Mouse (Mus musculus): ENCODE results near the gene Olfr324. TPM values are rescaled to one million over a fixed set of nuclear protein-coding genes. Genes with fewer than 3 reads are reported as not detected.

The Olfr324 gene
- polyA plus RNA-seq (2015; fragmentation: Nextera tagmentation; extraction: Ambion mirVana): not detected in 2 replicates

DNA sequence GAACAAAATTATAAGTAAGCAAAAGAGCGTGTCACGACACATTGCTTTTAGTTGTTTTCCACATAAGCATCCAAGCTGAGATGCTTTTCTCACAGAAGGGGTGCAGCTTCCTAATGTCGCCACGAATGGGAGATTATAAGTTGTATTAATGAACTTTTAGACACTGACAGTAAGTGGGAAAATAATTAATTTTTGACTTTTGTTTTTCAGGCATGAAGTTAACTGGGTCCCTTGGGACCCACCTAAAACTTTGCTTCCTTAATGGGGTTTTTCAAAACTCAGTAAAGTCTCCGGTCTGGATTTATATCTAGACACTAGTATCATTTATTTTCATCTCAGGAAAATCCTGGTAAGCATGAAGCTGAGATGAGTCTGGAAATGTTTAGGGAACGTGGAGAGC, at the start of gene Olfr324:
Olfr324 (plus strand) TSS at position 301 of the 400 bp plus-strand sequence.
- no peak within 1 kb of the TSS for H3K9ac ChIP-seq
- ATAC-seq (ENCODE audit: insufficient number of reproducible peaks, insufficient read depth, low FRiP score, low TSS enrichment, low read depth): no peak
- H3K27ac ChIP-seq: no peak within 1 kb of the TSS
- no peaks in the 10 kb centered on the region for H3K36me3 ChIP-seq
- H3K27me3 ChIP-seq: no peaks in the 10 kb centered on the region
- H3K4me2 ChIP-seq: no peak within 1 kb of the TSS
- WGBS: 70% methylated on average over 6 of the region's 6 CpGs
- H3K4me1 ChIP-seq: no peaks in the 10 kb centered on the region
- no peaks in the 10 kb centered on the region for H3K9me3 ChIP-seq
- H3K4me3 ChIP-seq: no peak within 1 kb of the TSS

DNA sequence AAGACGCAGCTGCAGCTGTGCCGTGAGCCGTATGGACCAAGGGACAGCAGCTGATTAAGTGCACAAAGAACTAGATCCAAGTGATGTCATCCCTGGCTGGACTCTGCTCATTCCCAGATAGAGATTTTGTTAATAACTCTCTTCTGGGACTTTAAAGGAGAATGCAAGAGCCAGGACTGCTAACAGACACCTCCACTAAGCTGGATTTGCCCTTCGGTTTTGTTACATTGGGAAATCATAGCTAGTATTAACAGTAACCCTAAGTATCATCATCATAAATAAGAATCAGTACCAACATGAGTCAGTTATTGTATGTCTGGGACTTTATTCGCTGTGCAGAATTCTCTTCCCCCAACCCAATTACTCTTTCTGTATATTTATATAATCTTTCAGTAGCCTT, 48.6 kb upstream of the Olfr324 start, which contains the start of gene Olfr329-ps:
Olfr329-ps (minus strand) TSS at position 101 of the 400 bp plus-strand sequence.
- H3K9me3 ChIP-seq: no peaks in the 10 kb centered on the region
- no peak for ATAC-seq (ENCODE audit: insufficient number of reproducible peaks, insufficient read depth, low FRiP score, low TSS enrichment, low read depth)
- H3K9ac ChIP-seq: no peak within 1 kb of the TSS
- no peak within 1 kb of the TSS for H3K27ac ChIP-seq
- H3K4me3 ChIP-seq: no peak within 1 kb of the TSS
- no peaks in the 10 kb centered on the region for H3K4me1 ChIP-seq
- H3K36me3 ChIP-seq: no peaks in the 10 kb centered on the region
- 83% methylated on average over 5 of the region's 5 CpGs for WGBS
- no peaks in the 10 kb centered on the region for H3K27me3 ChIP-seq
- no peak within 1 kb of the TSS for H3K4me2 ChIP-seq

DNA sequence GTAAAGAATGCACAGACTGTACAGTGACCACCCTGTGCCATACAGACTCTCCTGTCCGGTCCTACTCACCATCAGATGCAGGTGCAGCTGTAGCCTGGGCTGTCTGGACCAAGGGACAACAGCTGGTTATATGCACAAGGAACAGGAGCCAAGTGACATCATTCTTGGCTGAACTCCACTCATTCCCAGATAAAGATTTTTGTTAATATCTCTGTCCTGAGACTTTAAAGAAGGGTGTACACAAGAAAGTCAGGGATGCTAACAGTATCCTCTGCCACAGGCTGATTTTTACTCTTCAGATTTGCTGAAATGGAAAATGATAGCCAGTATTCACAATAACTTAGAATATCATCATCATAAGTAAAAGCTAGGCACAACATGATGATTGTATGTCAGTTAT, 39.4 kb upstream of the Olfr324 start, which contains the start of gene Olfr328:
Olfr328 (minus strand) TSS at position 101 of the 400 bp plus-strand sequence.
- Histone ChIP-seq H3K27me3 (no peaks in the 10 kb centered on the region), H3K36me3 (no peaks in the 10 kb centered on the region), H3K4me3 (no peak within 1 kb of the TSS), H3K9ac (no peak within 1 kb of the TSS), H3K27ac (no peak within 1 kb of the TSS), H3K4me1 (no peaks in the 10 kb centered on the region), H3K9me3 (no peaks in the 10 kb centered on the region), H3K4me2 (no peak within 1 kb of the TSS)
- 88% methylated on average over 1 of the region's 1 CpGs for WGBS
- ATAC-seq (ENCODE audit: insufficient number of reproducible peaks, insufficient read depth, low FRiP score, low TSS enrichment, low read depth): no peak

DNA sequence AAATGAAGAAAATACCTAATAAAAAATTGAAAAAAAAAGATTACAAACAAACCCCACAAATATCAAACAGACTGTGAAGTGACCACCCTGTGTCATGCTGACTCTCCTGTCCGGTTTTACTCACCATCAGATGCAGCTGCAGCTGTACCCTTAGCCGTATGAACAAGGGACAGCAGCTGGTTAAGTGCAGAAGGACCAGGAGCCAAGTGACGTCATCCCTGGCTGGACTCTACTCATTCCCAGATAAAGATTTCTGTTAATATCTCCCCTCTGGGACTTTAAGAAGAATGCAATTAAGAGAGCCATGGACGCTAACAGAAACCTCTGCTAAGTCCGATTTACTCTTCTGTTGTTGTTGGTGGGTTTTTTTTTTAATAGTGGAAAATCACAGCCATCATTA, 24.5 kb upstream of the Olfr324 start, which contains the start of gene Olfr224:
Olfr224 (minus strand) TSS at position 149 of the 400 bp plus-strand sequence.
- Histone ChIP-seq H3K9me3 (no peaks in the 10 kb centered on the region), H3K9ac (no peak within 1 kb of the TSS), H3K4me2 (no peak within 1 kb of the TSS), H3K4me1 (no peaks in the 10 kb centered on the region), H3K27ac (no peak within 1 kb of the TSS), H3K36me3 (no peaks in the 10 kb centered on the region), H3K27me3 (no peaks in the 10 kb centered on the region), H3K4me3 (no peak within 1 kb of the TSS)
- no peak for ATAC-seq (ENCODE audit: insufficient number of reproducible peaks, insufficient read depth, low FRiP score, low TSS enrichment, low read depth)
- 75% methylated on average over 5 of the region's 5 CpGs for WGBS

DNA sequence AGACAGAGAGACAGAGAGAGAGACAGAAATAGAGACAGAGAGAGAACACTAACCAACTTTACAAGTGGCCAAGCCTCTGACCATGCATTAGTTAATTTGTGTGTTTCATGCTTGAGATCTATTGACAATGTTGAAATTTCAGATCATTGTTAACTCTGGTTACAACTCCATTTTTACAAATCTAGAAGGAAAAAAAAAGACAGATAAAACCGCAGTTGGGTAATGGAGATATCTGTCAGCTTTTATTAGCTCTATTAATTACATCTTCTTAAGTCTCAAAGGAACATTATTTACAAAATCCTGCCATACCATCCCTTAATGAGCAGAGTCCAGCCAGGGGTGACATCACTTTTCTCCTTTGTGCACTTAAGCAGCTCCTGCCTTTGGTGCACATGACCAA, 17.5 kb upstream of the Olfr324 start, which contains the start of gene Olfr325:
Olfr325 (plus strand) TSS at position 301 of the 400 bp plus-strand sequence.
- 0 out of 2 replicates have a peak, but pooled peaks cover 6% of the 10 kb centered on the region for H3K27me3 ChIP-seq
- H3K4me2 ChIP-seq: no peak within 1 kb of the TSS
- ATAC-seq (ENCODE audit: insufficient number of reproducible peaks, insufficient read depth, low FRiP score, low TSS enrichment, low read depth): no peak
- H3K27ac ChIP-seq: no peak within 1 kb of the TSS
- H3K9me3 ChIP-seq: no peaks in the 10 kb centered on the region
- 84% methylated on average over 1 of the region's 1 CpGs for WGBS
- no peaks in the 10 kb centered on the region for H3K36me3 ChIP-seq
- no peaks in the 10 kb centered on the region for H3K4me1 ChIP-seq
- no peak within 1 kb of the TSS for H3K4me3 ChIP-seq
- H3K9ac ChIP-seq: no peak within 1 kb of the TSS

DNA sequence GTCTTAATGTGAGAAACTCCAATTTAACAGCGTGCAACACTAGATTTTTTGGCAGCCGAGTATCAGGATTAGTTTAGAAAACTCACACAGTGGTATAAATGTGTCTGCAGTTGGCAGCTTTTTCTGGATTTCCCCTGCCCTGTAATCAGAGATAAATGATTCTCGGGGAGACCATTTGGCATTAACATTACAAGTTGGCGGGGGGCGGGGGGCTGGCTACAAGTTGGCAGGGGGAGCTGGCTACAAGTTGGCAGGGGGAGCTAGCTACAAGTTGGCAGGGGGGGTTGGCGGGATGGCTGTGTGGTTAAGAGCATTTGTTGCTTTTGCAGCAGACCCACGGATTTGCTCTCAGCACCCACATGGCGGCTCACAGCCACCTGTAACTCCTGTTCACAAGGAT, 16.3 kb upstream of the Olfr324 start:
- no peak for ATAC-seq (ENCODE audit: insufficient number of reproducible peaks, insufficient read depth, low FRiP score, low TSS enrichment, low read depth)
- H3K36me3 ChIP-seq: no peaks in the 10 kb centered on the region
- no peak overlapping the region for H3K4me2 ChIP-seq
- H3K27me3 ChIP-seq: 0 out of 2 replicates have a peak, but pooled peaks cover 6% of the 10 kb centered on the region
- H3K9ac ChIP-seq: no peak overlapping the region
- no peaks in the 10 kb centered on the region for H3K4me1 ChIP-seq
- no peak overlapping the region for H3K27ac ChIP-seq
- H3K4me3 ChIP-seq: no peak overlapping the region
- 75% methylated on average over 8 of the region's 8 CpGs for WGBS
- no peaks in the 10 kb centered on the region for H3K9me3 ChIP-seq

DNA sequence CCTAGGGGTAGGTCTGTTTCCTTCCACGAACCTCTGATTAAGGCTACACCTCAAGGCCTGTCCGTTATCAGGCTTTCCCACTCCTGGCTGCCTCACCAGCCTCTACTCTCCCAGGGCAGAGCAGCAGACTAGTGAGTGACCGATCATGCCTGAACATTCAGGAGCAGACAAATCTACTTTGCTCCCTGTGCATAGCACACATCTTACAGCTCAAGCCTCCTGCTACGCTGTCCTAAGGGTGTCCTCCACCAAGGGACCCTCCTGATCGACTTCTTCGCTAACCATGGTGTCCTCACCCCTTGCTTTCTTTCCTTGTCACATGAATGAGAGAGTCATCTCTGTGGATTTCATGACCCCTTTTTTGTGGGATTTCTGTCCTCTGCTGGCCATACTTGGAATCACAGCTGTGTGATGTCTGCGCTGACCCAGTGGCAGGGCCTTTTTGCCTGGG, 7.0 kb upstream of the Olfr324 start:
- WGBS: 71% methylated on average over 7 of the region's 7 CpGs
- Histone ChIP-seq H3K9ac (no peak overlapping the region), H3K4me3 (no peak overlapping the region), H3K27ac (no peak overlapping the region), H3K4me1 (no peaks in the 10 kb centered on the region), H3K4me2 (no peak overlapping the region), H3K27me3 (no peaks in the 10 kb centered on the region; the same call in 1 of the 2 replicates), H3K36me3 (no peaks in the 10 kb centered on the region), H3K9me3 (no peaks in the 10 kb centered on the region)
- no peak for ATAC-seq (ENCODE audit: insufficient number of reproducible peaks, insufficient read depth, low FRiP score, low TSS enrichment, low read depth)

DNA sequence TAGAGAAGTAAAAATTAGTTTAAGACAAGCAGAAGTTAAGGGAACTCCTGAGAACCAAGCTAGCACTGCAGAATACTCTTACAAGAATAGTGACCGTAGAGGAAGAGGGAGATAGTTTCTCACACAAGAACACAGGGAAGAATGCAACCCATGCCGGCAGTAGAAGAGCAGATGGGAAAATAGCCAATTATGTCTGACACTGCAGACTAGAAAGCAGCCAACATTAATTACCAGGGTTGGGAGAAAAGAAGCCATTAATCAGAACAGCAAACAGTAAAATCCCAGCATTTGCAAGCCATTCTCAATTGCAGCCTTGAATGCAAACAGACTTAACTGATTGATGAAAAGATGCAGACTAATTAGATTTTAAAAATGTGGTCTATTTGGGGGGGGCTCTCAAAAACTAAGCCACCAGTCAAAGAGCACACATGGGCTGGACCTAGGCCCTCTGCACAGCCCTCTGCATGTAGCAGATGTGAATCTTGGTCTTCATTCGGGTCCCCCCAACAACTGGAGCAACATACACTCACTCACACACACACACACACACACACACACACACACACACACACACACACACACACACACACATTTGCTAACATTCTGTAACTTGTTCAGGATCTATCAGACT, 6.2 kb upstream of the Olfr324 start:
- WGBS: 45% methylated on average over 3 of the region's 3 CpGs
- no peak overlapping the region for H3K9ac ChIP-seq
- H3K27ac ChIP-seq: no peak overlapping the region
- H3K4me3 ChIP-seq: no peak overlapping the region
- H3K9me3 ChIP-seq: no peaks in the 10 kb centered on the region
- H3K27me3 ChIP-seq: no peaks in the 10 kb centered on the region; the same call in 1 of the 2 replicates
- no peak for ATAC-seq (ENCODE audit: insufficient number of reproducible peaks, insufficient read depth, low FRiP score, low TSS enrichment, low read depth)
- H3K36me3 ChIP-seq: no peaks in the 10 kb centered on the region
- no peaks in the 10 kb centered on the region for H3K4me1 ChIP-seq
- no peak overlapping the region for H3K4me2 ChIP-seq

DNA sequence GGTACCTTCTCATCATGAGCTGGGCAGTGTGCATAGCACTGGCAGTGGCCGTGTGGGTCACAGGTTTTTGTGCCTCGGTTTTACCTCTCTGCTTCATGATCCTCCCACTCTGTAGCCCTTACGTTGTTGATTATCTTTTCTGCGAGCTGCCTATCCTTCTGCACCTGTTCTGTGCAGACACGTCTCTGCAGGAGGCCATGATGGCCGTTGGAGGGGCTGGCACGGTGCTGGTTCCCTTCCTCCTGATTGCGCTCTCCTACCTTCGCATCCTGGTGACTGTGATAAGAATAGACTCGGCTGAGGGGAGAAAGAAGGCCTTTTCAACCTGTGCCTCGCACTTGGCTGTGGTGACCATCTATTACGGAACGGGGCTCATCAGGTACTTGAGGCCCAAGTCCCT, 2.9 kb downstream of the Olfr324 start:
- Histone ChIP-seq H3K9ac (no peak overlapping the region), H3K27me3 (no peaks in the 10 kb centered on the region), H3K27ac (no peak overlapping the region), H3K36me3 (no peaks in the 10 kb centered on the region), H3K9me3 (no peaks in the 10 kb centered on the region), H3K4me2 (no peak overlapping the region), H3K4me1 (no peaks in the 10 kb centered on the region), H3K4me3 (no peak overlapping the region)
- no peak for ATAC-seq (ENCODE audit: insufficient number of reproducible peaks, insufficient read depth, low FRiP score, low TSS enrichment, low read depth)
- 86% methylated on average over 13 of the region's 13 CpGs for WGBS

DNA sequence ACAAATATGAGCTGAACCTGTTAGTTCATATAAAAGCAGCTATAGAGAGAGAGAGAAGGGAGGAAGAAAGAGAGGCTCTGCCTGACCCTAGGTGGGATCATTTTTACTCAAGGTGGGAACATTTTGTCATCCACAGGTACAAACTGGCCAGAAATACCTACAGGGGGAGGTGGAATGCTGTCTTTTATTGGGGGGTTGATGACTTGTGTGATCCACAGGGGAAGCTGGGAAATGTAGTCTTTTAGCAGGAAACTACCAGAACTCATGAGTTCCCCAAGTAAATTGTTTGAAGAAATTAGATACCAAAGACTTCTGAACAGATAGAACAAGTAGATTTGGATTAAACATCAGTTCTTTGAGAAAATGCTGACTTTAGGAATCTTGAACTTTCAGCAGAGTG, 7.1 kb downstream of the Olfr324 start:
- H3K27ac ChIP-seq: no peak overlapping the region
- H3K27me3 ChIP-seq: no peaks in the 10 kb centered on the region
- H3K9ac ChIP-seq: no peak overlapping the region
- no peak overlapping the region for H3K4me3 ChIP-seq
- no peak for ATAC-seq (ENCODE audit: insufficient number of reproducible peaks, insufficient read depth, low FRiP score, low TSS enrichment, low read depth)
- no peaks in the 10 kb centered on the region for H3K9me3 ChIP-seq
- H3K4me2 ChIP-seq: no peak overlapping the region
- H3K4me1 ChIP-seq: no peaks in the 10 kb centered on the region
- no peaks in the 10 kb centered on the region for H3K36me3 ChIP-seq

DNA sequence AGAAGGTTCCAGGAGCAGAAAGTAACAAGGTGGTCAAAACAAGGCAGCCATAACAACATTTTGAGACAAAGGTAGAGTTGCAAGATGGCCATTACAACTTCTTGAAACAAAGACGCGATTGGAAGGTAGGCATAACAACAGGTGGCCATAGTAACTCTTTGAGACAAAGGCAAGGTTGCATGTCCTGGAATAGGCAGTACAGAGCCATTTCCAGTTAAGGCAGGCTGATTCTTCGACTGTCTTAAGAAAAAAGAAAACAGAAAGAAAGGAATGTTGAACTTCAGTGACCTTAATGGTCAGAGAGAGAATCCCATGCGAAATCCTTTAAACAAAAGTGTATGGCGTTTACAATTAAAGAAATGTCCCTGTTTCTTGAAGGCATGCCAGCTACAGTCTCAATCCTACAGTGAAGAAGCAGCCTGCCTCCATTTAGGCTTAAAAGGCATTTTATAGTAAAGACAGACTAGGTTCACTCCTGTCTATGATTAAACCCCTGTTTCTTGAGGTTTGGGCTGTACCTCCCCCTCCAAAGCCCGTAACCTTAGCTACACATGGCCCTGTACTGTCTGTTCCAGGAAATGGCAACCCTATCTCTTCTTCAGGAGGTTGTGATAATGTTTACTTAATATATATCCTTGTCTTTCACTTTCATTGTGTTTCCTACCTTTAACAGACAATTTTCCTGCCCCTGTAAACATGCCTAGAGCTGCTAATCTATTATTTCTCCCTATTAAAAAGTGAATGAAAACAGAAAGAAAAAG, 8.1 kb downstream of the Olfr324 start:
- no peaks in the 10 kb centered on the region for H3K4me1 ChIP-seq
- H3K36me3 ChIP-seq: no peaks in the 10 kb centered on the region
- H3K4me2 ChIP-seq: no peak overlapping the region
- no peak overlapping the region for H3K4me3 ChIP-seq
- H3K27ac ChIP-seq: no peak overlapping the region
- 60% methylated on average over 6 of the region's 6 CpGs for WGBS
- no peaks in the 10 kb centered on the region for H3K27me3 ChIP-seq
- no peak for ATAC-seq (ENCODE audit: insufficient number of reproducible peaks, insufficient read depth, low FRiP score, low TSS enrichment, low read depth)
- no peaks in the 10 kb centered on the region for H3K9me3 ChIP-seq
- no peak overlapping the region for H3K9ac ChIP-seq

DNA sequence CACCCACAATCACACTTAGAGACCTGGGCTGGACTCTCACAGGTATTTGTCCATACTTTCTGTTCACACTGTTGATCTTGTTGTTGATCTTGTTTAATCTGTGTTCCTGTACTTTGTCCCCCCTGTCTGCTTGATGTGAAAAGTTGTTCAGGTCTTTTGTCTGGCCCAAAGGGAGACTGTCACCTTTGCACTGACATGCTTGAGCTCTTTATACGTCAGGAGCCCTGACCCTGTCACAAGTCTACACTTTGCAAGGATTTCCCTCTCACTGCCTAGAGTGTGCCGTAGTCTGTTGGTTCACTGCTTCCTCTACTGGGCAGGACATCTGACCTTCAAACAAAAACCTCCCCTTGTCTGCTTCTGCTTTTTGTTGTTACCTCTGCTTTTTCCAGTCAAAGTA, 9.8 kb downstream of the Olfr324 start:
- ATAC-seq (ENCODE audit: insufficient number of reproducible peaks, insufficient read depth, low FRiP score, low TSS enrichment, low read depth): no peak
- no peaks in the 10 kb centered on the region for H3K27me3 ChIP-seq
- no peak overlapping the region for H3K27ac ChIP-seq
- no peak overlapping the region for H3K4me2 ChIP-seq
- H3K4me1 ChIP-seq: no peaks in the 10 kb centered on the region
- H3K36me3 ChIP-seq: no peaks in the 10 kb centered on the region
- H3K4me3 ChIP-seq: no peak overlapping the region
- H3K9ac ChIP-seq: no peak overlapping the region
- no peaks in the 10 kb centered on the region for H3K9me3 ChIP-seq
- 73% methylated on average over 2 of the region's 2 CpGs for WGBS
